Mouse (Mus musculus) ovary, adult 18-20 months (tissue): ENCODE data around the gene Kdm6b.

Experiments used
- DNase-seq: peaks from one replicate; pipeline ENCODE4 v3.0.0; 2022; ENCODE audit warnings: low spot score, mixed read lengths

The Kdm6b gene

DNA sequence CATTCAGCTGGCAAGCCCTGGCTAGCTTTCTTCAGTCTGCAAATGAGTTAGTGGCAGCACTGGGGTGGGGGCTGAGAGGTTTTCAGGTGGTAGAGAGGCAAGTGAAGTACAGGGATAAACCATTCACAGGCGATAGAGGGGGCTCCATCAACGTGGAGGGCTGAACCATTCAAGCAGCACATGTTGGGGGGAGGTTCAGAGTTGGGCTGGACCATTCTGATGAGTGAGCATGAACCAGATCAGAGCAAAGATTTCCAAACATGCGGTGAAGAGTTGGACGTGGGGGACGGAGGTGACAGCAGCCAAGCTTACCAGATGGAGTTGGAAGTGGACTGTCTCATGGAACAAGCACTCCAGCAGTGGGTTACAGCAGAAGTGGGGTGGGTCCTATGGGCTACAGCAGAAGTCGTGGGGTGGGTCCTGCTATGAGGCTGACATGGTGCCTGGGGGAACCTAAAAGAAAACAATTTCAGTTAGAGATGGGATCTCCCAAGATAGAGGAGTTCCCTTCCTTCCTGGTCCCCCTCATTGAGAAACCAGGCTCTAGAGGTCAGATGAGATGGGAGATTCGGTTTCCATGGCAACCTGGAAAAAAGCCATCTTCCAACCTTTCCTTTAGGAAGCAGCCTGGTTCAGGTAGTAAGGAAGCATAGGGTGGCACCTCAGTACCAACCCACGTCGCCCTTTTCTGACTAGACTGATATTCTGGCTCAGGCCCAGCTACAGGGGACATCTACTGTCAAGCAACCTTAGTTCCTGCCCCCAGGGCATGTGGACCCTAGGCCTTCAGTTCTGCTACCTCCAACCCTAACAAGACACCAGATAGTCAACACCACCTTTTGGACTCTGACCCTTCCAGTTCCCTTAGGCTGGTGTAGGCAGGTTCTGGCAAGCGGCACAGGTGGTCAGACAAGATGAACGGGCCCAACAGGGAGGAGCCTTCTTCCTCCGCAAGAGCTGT is at the start of gene Kdm6b:
Gene Kdm6b (minus strand): TSS at position 455 of the 961 bp plus-strand sequence.
- DNase-seq, result peak; percentile 3

DNA sequence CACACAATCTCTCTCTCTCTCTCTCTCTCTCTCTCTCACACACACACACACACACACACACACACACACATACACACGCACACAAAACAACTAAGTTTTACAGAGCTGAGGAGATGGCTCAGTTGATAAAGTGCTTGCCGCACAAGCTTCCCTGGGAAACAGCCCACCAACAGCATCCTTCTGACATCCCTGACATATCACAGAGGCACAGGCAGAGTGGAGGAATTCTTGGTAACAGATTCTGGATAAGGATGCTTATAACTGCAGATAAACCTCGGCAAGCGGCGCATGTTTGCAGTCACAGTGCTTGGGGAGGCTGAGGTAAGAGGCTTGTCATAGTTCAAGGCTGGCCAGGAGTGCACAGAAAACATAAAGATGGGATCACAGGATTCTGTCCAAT is 48.1 kb upstream of the Kdm6b start:
- DNase-seq, result no peak

DNA sequence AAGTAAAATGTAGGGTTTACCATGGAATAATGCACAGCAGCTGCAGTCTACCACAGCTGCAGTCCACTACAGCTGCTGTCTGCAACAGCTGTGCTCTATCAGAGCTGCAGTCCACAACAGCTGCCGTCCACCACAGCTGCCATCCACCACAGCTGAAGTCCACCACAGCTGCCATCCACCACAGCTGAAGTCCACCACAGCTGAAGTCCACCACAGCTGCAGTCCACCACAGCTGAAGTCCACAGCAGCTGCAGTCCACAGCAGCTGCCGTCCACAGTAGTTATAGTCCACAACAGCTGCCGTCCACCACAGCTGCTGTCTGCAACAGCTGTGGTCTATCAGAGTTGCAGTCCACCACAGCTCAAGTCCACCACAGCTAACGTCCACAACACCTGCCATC is 46.4 kb upstream of the Kdm6b start:
- no peak for DNase-seq

DNA sequence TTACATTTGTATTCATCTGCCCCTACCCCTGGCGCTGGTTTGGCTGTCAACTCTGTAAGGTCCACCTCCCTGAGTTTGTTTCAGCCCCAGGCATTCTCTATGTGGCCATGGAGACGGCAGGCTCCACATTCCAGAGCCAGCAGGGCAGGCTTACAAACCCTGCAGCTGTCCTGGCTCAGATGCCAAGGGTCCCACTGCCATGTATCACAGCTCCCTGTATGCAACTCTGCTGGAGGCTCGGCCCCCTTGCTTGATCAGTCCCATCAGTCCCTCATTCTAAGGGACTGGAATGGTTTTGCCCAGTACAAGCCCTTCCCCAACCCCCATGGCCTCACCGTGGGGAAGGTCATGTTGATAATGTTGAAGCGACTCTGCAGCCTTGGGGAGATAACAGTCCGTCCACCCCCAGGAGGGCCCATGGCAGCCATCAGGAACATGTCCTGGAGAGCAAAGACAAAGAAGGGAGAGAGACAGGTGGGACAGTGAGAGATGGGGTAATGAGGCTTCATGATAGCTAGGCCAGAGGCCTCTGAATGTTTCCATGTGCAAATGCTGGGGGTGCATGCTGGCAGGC is 43.6 kb upstream of the Kdm6b start:
- peak; percentile 62 for DNase-seq

DNA sequence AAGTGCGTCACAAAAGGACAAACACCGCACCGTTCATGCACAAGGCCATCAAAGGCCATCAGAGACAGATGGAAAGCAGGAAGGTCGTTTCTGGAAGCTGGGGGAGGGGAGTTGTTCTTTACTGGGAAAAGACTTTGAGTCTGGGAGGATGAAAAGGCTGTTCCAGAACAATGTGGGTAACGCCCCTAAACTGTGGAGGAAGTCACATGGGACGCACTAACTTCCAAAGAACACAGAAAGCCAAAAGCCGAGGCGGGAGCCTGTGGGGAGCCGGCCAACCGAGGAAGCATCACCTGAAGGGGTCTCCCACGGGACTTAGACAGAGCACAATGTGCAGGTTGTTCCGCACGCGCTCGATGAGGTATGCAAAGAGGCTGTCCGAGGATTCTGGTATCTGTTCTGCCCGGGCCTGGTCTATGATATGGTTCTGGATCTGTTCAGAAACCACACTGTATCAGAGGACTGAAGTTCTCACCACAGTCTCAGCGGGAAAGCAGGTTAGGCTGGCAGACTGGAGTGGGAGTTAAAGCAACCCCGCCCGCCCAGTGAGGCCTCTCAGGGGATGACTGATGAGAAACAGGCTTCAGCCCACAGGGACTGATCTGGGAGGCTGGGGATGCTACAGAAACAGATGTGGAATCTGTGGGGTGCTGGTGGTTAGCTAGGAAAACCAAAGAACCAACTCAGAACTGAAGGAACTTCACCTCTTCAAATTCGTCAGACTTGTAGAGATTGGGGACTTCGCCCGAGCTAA is 38.8 kb upstream of the Kdm6b start:
- DNase-seq, result no peak

DNA sequence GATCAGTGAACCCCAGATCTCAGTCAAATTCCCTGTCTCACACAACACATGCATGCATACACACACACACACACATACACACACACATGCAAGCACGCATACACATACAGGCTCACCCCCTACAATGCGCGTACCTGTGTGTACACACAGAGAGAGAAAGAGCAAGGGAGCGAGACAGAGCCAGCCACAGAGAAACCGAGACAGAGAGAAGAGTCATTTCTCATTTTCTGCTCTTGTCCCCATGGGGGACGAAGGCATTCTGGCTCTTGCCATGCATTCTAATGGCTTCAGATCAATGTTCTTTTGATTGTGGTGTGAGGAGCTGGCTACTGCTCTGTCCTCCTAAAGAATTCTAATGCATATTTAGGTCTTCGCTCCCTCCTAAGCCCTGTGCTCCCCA is 33.8 kb upstream of the Kdm6b start:
- no peak for DNase-seq

DNA sequence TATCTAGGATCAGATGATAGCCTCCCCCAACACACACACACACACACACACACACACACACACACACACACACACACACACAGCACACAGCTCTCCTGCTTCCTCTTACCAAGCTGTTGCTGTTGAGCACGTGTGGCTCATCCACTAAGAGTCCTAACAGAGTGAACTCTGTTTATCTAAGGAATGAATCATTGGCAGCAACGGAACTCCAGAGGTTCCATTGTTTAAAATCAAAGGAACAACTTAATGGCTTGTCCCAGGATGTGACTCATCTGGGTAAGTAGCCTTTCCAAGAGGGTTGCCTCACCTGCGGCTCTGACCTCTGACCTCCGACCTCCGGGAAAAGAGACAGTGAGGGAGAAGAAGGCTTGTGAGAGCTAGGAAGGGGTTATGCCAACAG is 29.9 kb upstream of the Kdm6b start:
- no peak for DNase-seq

DNA sequence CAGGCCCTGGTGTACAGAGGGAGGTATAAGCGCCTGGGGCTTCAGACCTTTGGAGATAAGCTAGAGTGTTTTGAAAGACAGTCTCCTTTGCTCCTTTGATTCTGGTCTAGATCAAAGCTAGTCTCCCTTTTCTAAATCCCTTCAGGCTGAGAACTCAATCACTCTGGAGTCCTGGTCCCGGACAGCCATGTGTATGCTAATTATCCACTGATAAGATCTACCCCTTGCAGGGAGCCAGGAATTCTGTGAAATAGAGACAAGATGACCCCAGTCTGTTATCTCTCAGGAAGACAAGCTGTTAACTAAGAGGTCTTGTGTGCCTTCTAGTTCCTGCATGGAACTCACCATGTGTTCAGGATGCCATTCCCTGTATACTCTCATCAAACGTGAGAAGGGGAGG is 23.8 kb upstream of the Kdm6b start:
- DNase-seq, result no peak

DNA sequence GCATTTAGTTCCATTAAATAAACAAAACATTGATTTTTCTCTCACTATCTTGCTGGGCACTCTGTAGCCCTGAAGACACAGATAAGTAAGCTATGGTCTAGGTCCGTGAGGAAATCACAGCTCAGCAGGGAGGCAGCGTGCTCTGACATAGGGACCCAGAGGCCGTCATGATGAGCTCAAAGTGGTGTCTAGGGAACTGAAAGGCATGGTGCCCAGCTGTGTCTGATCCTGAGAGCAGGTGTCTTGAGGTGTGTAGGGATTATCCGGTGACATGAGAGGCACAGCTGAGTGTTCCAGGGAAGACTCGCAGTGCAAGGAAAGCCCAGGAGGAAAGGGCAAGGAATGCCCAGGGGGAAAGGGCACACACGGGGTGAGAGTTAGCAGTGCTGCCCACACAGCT is 19.7 kb upstream of the Kdm6b start:
- DNase-seq, result no peak

DNA sequence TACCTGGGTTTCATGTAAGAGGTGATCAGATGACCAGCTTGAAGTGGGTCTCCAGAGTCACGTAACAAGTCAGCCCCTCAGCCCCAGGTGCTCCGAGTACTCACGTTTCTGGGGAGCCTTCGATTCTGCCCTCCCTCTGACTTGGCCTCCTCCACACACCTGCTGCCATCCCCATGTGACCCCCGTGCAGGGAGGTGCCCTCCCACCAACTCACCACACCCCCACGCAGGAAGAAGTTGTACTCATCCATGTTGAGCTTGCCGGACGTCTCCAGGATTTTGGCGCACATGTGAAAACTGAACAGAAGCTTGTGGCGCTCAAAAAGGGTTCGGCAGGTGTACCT is 19.1 kb upstream of the Kdm6b start:
- DNase-seq, result no peak

DNA sequence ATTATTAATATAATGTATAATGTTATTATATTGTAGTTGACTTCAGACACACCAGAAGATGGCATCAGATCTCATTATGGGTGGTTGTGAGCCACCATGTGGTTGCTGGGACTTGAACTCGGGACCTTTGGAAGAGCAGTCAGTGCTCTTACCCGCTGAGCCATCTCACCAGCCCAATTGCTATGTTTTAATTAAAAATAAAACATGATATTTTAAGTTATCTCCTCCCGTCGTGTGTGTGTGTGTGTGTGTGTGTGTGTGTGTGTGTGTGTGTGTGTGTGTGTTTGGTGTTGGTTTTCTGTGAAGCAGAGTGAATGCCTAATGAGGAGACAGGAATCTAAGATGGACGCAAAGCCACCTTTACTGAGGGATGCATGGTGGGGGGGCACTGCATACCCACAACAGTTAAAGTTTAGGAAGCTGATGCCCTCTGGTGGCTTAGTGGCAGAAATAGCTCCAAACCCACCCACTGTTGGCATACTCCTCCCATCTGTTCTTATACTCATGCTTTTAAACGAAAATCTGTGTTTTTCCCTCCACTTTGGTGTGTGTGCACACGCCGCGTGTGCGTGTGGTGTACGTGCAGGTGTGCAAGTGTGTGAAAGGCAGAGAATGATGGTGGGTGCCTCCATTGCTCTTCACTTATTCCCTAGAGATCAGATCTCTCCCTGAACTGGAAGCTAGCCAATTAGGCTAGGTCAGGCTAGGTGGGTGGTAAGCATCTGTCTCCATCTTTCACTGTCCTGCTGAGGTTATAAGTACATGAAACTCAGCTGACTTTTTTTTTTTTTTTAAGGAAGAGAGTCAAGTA is 18.6 kb upstream of the Kdm6b start:
- peak; percentile 72 for DNase-seq

DNA sequence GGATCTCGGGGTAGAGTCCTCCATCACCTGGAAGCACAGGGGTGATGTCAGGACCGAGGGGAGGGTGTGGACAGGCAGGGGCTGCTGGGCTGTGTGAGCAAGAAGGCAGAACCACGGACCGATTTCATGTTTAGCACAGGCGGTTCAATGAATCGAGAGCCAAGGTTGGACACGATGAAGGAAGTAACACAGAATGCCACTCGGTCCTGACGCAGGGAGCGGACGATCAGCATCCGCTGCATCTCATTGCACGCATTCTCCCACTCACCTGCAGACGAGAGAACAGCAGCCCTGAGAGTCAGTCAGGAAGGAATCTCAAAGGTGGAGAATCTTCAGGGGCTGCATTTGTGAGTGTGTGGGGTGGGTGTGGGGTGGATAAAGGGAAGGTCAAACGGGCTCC is 17.2 kb upstream of the Kdm6b start:
- no peak for DNase-seq

DNA sequence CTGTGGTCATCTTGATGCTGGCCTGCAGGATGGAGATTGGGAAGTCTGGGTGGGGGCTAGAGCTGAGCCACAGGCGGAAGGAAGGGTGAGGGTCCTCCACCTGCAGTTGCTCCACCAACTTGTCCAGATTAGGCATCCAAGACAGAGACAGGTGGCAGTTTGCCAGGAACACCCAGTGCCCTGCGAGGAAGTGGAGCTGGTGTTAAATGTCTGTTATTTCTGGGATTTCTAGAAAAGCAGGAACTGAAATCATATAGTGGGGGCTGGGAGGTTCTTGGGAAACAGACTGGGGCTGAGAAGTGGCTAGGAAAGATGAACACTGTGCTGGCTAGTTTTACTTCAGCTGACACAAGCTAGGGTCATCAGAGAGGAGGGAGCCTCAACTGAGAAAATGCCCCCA is 15.8 kb upstream of the Kdm6b start:
- no peak for DNase-seq

DNA sequence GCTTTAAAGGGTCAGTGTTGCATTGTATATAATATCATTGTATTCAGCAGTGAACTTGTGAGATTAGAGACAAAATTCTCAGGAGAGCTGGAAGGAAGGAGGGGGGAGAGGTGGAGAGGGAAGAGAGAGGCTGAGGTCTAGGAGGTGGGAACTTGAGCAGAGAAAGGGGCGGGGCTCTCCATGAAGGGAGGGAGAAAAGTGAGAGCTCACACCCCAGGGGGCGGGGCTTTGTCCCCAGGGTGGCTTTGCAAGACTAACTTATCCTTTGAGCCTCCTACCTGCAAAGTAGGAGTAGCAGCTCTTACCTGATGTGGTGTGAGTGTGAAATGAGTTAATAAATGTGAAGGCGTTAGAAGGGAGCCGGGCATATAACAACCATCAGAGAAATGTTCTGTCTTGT is 15.3 kb upstream of the Kdm6b start:
- DNase-seq, result no peak

DNA sequence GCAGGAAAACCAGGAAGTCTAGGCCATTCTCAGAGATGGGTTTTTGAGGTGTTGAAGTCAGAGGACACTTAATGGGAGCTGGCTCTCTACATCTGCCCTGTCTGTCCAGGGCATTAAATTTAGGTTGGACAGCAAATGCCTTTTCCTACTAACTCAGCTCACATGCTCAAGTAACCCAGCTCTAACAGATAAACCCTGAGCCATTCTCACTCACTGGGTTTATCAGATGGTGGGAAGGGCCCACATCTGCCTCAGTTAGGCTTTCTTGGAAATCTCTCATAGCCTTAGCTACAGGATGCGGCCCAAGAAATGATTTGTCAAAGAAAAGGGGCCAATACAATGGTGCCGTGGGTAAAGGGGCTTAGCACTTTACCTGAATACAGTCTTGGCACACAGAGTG is 12.8 kb upstream of the Kdm6b start:
- no peak for DNase-seq

DNA sequence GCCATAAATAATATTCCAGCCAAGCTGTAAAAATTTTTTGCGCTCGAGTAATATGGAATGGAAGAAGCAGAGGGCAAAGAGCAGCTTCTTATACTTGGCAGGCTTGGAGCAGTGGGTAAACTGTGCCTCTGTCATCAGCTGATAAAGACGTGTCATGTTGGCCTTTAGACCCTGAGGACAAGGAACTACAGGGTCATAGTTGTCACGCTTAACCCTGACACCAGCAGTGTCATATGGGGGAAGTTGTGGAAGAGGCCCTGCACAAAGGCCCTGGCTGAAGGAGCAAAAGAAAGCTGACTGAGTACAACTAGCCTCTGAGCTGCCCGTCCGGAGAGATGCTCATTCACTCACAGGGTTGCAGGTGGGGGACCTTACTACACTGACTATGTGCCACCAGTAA is 10.4 kb upstream of the Kdm6b start:
- no peak for DNase-seq

DNA sequence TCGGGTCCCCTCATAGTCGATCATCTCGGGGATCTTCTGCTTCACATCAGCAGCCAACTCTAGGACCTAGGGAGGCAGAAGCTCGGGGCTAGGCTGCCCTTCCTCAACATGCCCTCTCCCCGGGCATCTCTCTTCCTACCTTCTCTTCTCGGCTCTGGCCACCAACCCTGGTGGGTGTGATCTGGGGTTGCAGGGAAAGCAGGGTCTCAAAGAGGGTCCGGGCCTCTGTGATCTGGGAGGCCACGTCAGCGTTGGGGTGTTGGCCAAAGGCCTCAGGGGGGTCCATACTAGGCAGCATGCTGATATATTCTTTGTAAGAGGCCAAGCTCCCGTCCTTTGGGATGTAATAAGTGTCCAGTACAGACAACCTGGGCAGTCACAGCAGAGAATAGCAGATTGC is 9.4 kb upstream of the Kdm6b start:
- DNase-seq, result no peak

DNA sequence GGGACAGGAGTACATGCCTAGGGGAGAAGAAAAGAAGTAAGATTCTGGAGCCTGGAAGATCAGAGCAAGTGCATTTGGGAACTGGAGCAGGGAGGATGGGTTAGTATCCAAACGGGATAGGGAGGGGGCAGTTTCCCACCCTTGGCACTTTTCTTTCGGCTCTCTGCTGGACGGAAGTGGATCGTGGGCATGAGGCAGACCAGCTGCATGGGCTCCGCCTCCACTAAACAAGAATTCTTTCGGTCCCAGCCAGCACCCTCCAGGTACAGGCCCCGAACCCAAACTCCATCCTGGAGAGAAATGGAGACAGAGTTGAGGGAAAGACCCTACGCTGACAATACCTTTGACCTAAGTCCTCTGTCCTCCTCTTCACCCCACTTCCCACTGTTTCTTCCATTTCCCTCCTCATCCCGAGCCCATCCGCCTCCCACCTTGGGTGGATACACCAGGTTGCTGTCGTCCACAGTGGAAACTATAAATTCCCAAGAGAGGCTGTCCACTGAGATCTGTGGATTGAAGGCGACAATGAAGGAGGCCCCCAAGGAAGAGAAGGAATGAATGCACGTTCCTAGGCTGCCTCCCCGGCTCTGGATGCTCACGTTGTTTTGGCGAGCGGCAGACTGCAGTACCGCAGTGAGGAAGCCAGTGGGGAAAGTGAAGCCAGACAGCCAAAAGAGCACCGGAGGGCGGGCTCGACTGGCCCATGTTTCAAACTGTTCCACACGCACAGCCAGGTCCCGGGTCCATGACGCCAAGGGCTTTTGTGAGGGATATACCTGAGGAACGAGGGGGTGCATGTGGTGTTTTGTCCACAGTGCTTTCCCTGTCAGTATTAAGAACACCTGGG is 7.9 kb upstream of the Kdm6b start:
- no peak for DNase-seq

DNA sequence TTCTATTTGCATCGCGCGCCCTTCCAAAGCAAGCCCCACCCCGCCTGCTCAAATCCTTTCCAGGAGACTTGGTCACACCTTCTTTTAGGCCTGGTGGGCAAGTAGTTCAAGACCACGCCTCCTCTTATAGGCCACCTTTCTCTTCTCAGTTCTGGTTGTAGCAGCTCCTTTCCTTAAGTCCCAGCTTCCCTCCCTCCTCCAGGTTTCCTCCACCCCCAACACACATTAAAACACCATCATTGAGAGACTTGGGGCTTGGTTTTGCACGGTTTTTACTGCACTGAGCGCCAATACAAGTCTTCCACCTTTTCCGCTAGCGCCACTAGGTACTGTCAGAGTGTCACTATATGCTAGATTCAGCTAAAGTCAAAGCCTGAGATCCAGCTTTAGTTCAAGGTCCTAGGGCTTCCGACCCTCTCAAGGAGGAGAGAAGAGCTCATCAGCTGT is 7.1 kb upstream of the Kdm6b start:
- no peak for DNase-seq

DNA sequence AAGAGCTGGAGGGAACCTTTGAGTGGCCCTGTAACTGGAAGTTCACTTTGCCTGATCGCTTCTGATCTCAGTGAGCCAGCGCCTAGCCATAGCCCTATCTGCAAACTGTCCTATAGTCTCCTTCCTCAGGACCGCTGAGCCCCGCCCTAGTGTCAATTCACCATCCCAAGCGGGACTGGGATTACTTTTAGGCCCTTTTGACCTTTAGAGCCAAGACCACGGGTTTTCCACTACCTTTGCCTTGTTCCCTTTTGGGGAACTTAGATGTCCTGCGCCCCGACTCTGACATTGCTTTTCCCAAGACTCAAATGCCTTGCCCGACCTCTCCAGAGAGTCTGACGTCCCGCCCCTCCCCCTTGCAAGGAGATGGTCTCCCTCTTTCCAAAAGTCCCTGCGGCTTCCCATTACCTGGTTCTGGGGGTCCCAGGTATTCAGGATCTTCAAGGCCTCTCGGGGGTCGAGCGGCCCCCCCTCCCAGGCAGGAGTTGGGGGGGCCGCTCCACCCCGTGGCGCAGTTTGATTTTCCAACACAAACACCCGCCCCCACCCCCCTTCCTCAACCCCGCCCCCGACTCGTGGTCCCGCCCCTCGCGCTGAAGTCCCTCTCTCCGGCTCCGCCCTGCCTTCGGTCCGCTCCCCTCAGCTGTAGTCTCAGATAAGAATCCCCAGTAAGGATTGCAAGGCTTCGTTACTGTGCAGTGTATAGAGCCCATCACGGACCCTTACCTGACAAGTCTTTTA is 6.5 kb upstream of the Kdm6b start:
- peak; percentile 40 for DNase-seq

DNA sequence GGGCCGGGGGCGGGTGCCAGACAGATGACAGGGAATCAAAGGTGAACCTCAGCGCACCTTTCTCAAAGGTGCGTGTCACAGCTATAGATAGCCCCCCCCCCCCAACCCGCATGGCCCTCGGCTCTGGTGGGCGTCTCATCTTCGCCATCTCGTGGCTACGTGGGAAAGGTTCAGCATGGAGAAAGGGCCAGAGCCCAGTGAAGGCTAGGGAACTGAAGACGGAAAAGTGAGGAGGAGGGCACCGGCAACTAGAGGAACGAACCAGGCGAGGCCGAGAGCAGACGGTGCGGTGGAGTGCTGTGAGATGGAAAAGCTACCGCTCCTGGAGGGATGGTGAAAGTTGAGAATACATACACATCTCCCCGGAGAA is 6.0 kb upstream of the Kdm6b start:
- DNase-seq, result peak; percentile 9
